Mouse (Mus musculus): ENCODE data around the gene Hddc3. TPM values are rescaled to one million over a fixed set of nuclear protein-coding genes. Genes with fewer than 3 reads are reported as not detected.
A peak's percentile ranks its signal among the peaks of the same experiment; 100 is the strongest.

Hddc3 gene
- polyA plus RNA-seq, 1 experiment from 2014 or later = 14.4 TPM

DNA sequence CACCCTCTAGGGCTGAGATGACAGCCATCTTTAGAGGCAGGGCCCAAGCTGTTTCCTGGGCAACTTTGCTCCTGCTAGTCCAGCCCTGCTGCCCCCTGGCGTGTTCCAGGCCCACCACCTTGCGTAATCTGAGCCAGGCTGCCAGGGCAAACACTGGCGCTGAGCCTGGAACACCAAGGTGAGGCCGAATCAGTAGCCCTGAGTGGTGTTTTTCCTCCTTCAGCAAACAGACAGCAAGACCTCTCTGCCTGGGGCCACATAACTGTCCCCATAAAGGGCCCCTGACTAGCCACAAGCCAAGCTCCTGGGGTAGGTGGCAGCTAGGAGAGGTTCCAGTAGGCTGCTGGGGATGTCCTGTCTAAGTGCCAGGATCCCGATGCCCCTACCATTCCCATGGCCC is 57.2 kb downstream of the Hddc3 start:
- Histone ChIP-seq H3K9ac (peak overlapping the region; percentile 98), H3K9me3 (replicated peaks) (no peaks in the 10 kb centered on the region), H3K4me2 (peak overlapping the region; percentile 78), H3K27me3 (replicated peaks) (no peaks in the 10 kb centered on the region), H3K27ac (ENCODE audit: poor library complexity, severe bottlenecking) (peak overlapping the region; percentile 97), H3K4me3 (peak overlapping the region; percentile 86), H3K4me1 (replicated peaks) (peaks cover 49% of the 10 kb centered on the region), H3K36me3 (peaks cover 34% of the 10 kb centered on the region)
- no peak for ATAC-seq (ENCODE audit: insufficient number of reproducible peaks, low FRiP score)
- 47% methylated on average over 5 of the region's 5 CpGs for WGBS

Other genes starting within 250 kb of the Hddc3 start
- gene Idh2, start 227.7 kb upstream of the Hddc3 start, polyA plus RNA-seq (2016; fragmentation: Nextera tagmentation; extraction: Ambion mirVana) = 1,569 and 1,607 TPM in 2 replicates
- 10.3 and 10.7 TPM in 2 replicates for gene Sema4b, start 156.3 kb upstream of the Hddc3 start, polyA plus RNA-seq (2016; fragmentation: Nextera tagmentation; extraction: Ambion mirVana)
- gene Cib1, start 110.3 kb upstream of the Hddc3 start, polyA plus RNA-seq (2016; fragmentation: Nextera tagmentation; extraction: Ambion mirVana) = 43.4 and 47.3 TPM in 2 replicates
- gene Gdpgp1, start 110.2 kb upstream of the Hddc3 start, polyA plus RNA-seq (2016; fragmentation: Nextera tagmentation; extraction: Ambion mirVana) = 3.6 and 3.9 TPM in 2 replicates
- gene Ttll13, start 96.7 kb upstream of the Hddc3 start, polyA plus RNA-seq (2016; fragmentation: Nextera tagmentation; extraction: Ambion mirVana) = 0.26 and 0.37 TPM in 2 replicates
- gene Ngrn, start 81.9 kb upstream of the Hddc3 start, polyA plus RNA-seq (2016; fragmentation: Nextera tagmentation; extraction: Ambion mirVana) = 43.0 and 43.4 TPM in 2 replicates
- gene Vps33b, start 73.5 kb upstream of the Hddc3 start, polyA plus RNA-seq (2016; fragmentation: Nextera tagmentation; extraction: Ambion mirVana) = 11.1 and 12.4 TPM in 2 replicates
- 137 and 152 TPM in 2 replicates for gene Prc1, start 48.7 kb upstream of the Hddc3 start, polyA plus RNA-seq (2016; fragmentation: Nextera tagmentation; extraction: Ambion mirVana)
- 6.1 and 8.9 TPM in 2 replicates for gene Rccd1, start 18.6 kb upstream of the Hddc3 start, polyA plus RNA-seq (2016; fragmentation: Nextera tagmentation; extraction: Ambion mirVana)
- gene Unc45a, start 2.1 kb upstream of the Hddc3 start, polyA plus RNA-seq (2016; fragmentation: Nextera tagmentation; extraction: Ambion mirVana) = 20.5 and 21.0 TPM in 2 replicates
- 25.0 and 31.0 TPM in 2 replicates for gene Man2a2, start 28.3 kb downstream of the Hddc3 start, polyA plus RNA-seq (2016; fragmentation: Nextera tagmentation; extraction: Ambion mirVana)
- 10.2 and 11.4 TPM in 2 replicates for gene Fes, start 44.8 kb downstream of the Hddc3 start, polyA plus RNA-seq (2016; fragmentation: Nextera tagmentation; extraction: Ambion mirVana)
- gene Furin, start 62.3 kb downstream of the Hddc3 start, polyA plus RNA-seq (2016; fragmentation: Nextera tagmentation; extraction: Ambion mirVana) = 24.5 and 25.9 TPM in 2 replicates
- gene Blm, start 192.0 kb downstream of the Hddc3 start, polyA plus RNA-seq (2016; fragmentation: Nextera tagmentation; extraction: Ambion mirVana) = 26.7 and 29.7 TPM in 2 replicates

Measured in heart, embryonic 12.5 days (tissue).